Mouse (Mus musculus) olfactory bulb, adult 2 months (tissue): Measurements from ENCODE around the gene Cts8. TPM values are rescaled to one million over a fixed set of nuclear protein-coding genes. Genes with fewer than 3 reads are reported as not detected.

ENCODE experiments used
- H3K27ac ChIP-seq: fragments of 200-500 bp; 2 replicates; pipeline ENCODE4 v1.5.1; 2012; ENCODE audit warnings: low read depth, low read length; ENCODE audit not compliant: insufficient read depth
- H3K4me1 ChIP-seq: fragments of 200-500 bp; 2 replicates; pipeline ENCODE4 v1.6.1; 2012; ENCODE audit warnings: low read length; ENCODE audit not compliant: control insufficient read depth, insufficient read depth
- H3K4me3 ChIP-seq: fragments of 200-500 bp; 2 replicates; pipeline ENCODE4 v1.5.1; 2012; ENCODE audit warnings: mild to moderate bottlenecking, low read depth, low read length, moderate library complexity; ENCODE audit not compliant: insufficient read depth
- CTCF ChIP-seq: fragments of 200-500 bp; IDR thresholded peaks from 2 replicates; pipeline ENCODE4 v1.5.1; 2012; ENCODE audit warnings: low read depth, mild to moderate bottlenecking, low read length, moderate library complexity; ENCODE audit not compliant: insufficient read depth
- POLR2A ChIP-seq: fragments of 200-500 bp; IDR thresholded peaks from 2 replicates; pipeline ENCODE4 v1.6.1; 2012; ENCODE audit warnings: mild to moderate bottlenecking, low read depth, low read length, moderate library complexity; ENCODE audit not compliant: insufficient read depth
- WGBS: fragments of 180-500 bp; shearing (Covaris S2); methylation state at CpG from one replicate; pipeline ENCODE4 v1.1.7; 2018; 5-methylcytosine and 5-hydroxymethylcytosine counted together
- polyA plus RNA-seq: library from polyadenylated mRNA; stranded (reverse); fragments of >200 nt; gene quantifications from 2 replicates; pipeline ENCODE4 v1.2.4, GENCODE M21; 2012; ENCODE audit warnings: low replicate concordance; ENCODE audit not compliant: missing spikeins, insufficient read depth, insufficient read length

The Cts8 gene
- polyA plus RNA-seq, result not detected in 2 replicates

DNA sequence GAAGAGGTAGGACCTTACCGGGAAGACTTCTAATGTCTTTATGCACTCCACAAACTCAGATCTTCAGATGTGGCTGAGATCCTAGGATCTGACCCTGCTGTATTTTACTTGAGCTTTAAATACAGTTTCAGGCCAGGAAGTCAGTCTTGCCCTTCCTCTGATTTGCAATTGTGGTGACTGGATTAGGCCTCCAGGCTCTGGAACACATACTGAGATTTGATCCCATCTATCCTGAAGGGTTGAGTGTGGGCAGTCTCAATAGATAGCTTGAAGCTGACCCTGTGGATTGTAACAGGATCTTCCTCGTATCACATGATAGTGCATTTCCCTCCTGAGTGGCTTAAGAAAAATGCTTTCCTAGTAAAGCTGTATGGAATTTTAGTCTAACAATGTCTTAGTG lies at the start of gene Cts8:
Gene Cts8, minus strand, starts transcription at position 101 of the 400 bp plus-strand sequence.
- Histone ChIP-seq H3K4me3 (no peak within 1 kb of the TSS), H3K4me1 (no peaks in the 10 kb centered on the region), H3K27ac (no peak within 1 kb of the TSS)
- WGBS, result 90% methylated on average over 2 of the region's 2 CpGs
- TF ChIP-seq CTCF, result no peak
- no peak for TF ChIP-seq POLR2A

DNA sequence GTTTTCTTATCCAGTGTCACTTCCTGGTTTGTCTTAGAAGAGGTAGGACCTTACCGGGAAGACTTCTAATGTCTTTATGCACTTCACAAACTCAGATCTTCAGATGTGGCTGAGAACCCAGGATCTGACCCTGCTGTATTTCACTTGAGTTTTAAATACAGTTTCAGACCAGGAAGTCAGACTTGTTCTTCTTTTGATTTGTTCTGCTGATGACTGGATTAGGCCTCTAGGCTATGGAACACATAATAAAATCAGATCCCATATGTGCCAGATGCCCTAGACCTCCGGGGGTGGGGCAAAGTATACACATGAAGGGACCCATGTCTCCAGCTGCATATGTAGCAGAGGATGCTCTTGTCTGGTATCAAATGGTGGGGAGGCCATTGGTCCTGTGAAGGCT lies 33.6 kb upstream of the Cts8 start, which contains the start of gene Gm49398:
Gene Gm49398, minus strand, starts transcription at position 101 of the 400 bp plus-strand sequence.
- Histone ChIP-seq H3K4me1 (no peaks in the 10 kb centered on the region), H3K4me3 (no peak within 1 kb of the TSS), H3K27ac (no peak within 1 kb of the TSS)
- WGBS, result 79% methylated on average over 2 of the region's 2 CpGs
- TF ChIP-seq CTCF (no peak), POLR2A (no peak)

DNA sequence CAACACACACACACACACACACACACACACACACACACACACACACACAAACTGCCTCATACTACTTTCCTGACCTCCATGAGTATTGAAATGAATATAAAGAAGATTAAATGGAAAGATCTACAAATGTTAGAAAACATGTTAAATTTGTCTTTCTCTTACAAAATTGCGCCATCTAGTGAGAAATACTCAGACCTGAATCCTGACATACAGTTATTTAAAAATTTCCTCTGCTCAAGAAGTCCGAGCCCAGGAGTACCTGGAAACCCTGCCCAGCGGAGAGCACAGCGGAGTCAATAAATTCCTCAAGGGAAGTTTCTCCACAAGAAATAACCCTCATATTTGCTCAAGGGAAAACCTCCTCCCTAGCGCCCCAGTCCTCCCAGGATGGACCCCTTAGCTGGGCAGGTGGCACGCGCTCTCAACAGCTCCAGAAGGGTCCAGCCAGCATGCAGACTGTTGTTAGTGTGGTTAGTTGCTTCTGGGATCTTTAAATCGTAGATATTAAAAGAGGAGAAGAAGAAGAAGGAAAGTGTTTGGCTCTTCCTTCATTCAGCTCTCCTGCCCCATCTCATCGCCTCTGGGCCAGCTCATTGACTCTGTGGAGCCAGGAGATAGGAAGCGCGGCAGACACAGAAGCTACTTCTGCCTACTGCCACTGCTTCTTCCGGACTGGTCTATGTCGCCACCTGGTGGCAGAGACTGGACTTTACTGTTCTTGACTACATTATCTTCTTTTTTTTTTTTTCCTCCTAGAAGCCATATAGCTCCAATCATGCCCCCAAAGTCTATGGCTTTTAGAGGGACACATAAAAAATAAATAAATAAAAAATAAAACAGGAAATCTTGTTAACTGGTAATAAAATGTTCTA lies 13.8 kb downstream of the Cts8 start:
- TF ChIP-seq CTCF (no peak), POLR2A (no peak)
- Histone ChIP-seq H3K4me1 (no peaks in the 10 kb centered on the region), H3K4me3 (no peak overlapping the region), H3K27ac (no peak overlapping the region)
- WGBS, result 61% methylated on average over 13 of the region's 13 CpGs

GRCm38 (mm10) chr13:61203310-61203709 lies 51.8 kb downstream of the Cts8 start, which contains the start of gene Cts6:
Gene Cts6 (minus strand): TSS chr13:61203410.
- no peak within 1 kb of the TSS for H3K27ac ChIP-seq
- TF ChIP-seq POLR2A, result no peak
- TF ChIP-seq CTCF, result no peak
- H3K4me3 ChIP-seq, result no peak within 1 kb of the TSS
- WGBS, result 93% methylated on average over 3 of the region's 3 CpGs
- H3K4me1 ChIP-seq, result no peaks in the 10 kb centered on the region

Other genes starting within 250 kb of the Cts8 start
- gene Ctsj, start 249.4 kb downstream of the Cts8 start, polyA plus RNA-seq, result not detected in 2 replicates
- gene Ctsq, start 214.7 kb downstream of the Cts8 start, polyA plus RNA-seq, result not detected in 2 replicates
- not detected in 2 replicates for gene Ctsr, start 91.1 kb downstream of the Cts8 start, polyA plus RNA-seq
- gene Cts6, start 51.9 kb downstream of the Cts8 start, polyA plus RNA-seq, result not detected in 2 replicates
- not detected in 2 replicates for gene Gm49398, start 33.5 kb upstream of the Cts8 start, polyA plus RNA-seq
- not detected in 2 replicates for gene Cts7, start 102.8 kb upstream of the Cts8 start, polyA plus RNA-seq